Mouse (Mus musculus) stomach, embryonic 16.5 days (tissue): ENCODE results near the gene Olfr1109. TPM values are rescaled to one million over a fixed set of nuclear protein-coding genes. Genes with fewer than 3 reads are reported as not detected.

Experiments
- ATAC-seq: fragments of 200-750 bp; cut with Nextera tagmentation; 2 replicates; pipeline ENCODE4 v1.8.0; 2017; ENCODE audit warnings: moderate number of reproducible peaks, moderate TSS enrichment; ENCODE audit not compliant: insufficient read depth, low FRiP score
- H3K27ac ChIP-seq: fragments of 300-500 bp; sonication (generic); 2 replicates; pipeline ENCODE4 v1.5.1; 2014; ENCODE audit warnings: low read length
- H3K27me3 ChIP-seq: fragments of 300-500 bp; sonication (generic); 2 replicates; pipeline ENCODE4 v1.6.1; 2014; ENCODE audit warnings: low read length, control low read depth, mixed read lengths; ENCODE audit not compliant: control insufficient read depth, insufficient read depth
- H3K36me3 ChIP-seq: fragments of 300-500 bp; sonication (generic); 2 replicates; pipeline ENCODE4 v1.6.1; 2014; ENCODE audit warnings: low read length; ENCODE audit not compliant: control insufficient read depth, insufficient read depth
- H3K4me1 ChIP-seq: fragments of 300-500 bp; sonication (generic); 2 replicates; pipeline ENCODE4 v1.6.1; 2014; ENCODE audit warnings: low read length, control low read depth, mixed read lengths; ENCODE audit not compliant: control insufficient read depth, insufficient read depth
- H3K4me2 ChIP-seq: fragments of 300-500 bp; sonication (generic); 2 replicates; pipeline ENCODE4 v1.6.1; 2014; ENCODE audit warnings: low read depth, low read length, mixed read lengths
- H3K4me3 ChIP-seq: fragments of 300-500 bp; sonication (generic); replicated peaks from 2 replicates; pipeline ENCODE4 v1.5.1; 2014; ENCODE audit warnings: mild to moderate bottlenecking, low read length
- H3K9ac ChIP-seq: fragments of 300-500 bp; sonication (generic); 2 replicates; pipeline ENCODE4 v1.6.1; 2014; ENCODE audit warnings: low read length
- H3K9me3 ChIP-seq: fragments of 300-500 bp; sonication (generic); replicated peaks from 2 replicates; pipeline ENCODE4 v1.6.1; 2016; ENCODE audit warnings: low read length, control low read depth; ENCODE audit not compliant: control insufficient read depth
- WGBS: fragments of 180-500 bp; shearing (Covaris S2); extraction: QIAGEN DNeasy Blood & Tissue Kit; methylation state at CpG from one replicate; pipeline ENCODE4 v1.1.7; 2014; 5-methylcytosine and 5-hydroxymethylcytosine counted together
- polyA plus RNA-seq: library from polyadenylated mRNA; unstranded; fragments of >200 nt; fragmentation: Nextera tagmentation; extraction: Ambion mirVana; gene quantifications from 2 replicates; pipeline ENCODE4 v1.2.1, GENCODE M21; 2015

The Olfr1109 gene
- polyA plus RNA-seq = not detected in 2 replicates

DNA sequence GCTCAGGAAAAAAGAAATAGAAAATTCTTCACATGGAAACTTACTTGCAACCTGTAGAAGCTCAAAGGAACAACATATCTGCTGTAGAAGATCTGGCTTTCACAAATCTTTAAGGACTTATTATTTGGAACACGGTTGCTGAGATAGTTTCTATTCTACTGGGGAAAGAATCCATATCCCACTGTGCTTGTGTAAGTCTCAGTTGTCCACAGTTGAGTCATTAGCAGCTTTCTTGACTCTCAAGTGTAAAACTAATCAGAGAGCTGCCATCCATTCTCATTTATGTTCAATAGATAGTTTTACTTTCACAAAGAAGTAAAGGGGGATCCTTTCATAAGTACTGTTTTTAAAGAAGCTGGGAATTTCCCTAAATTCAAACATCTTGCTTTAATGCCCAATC, at the start of gene Olfr1109:
Olfr1109 (minus strand) TSS at position 101 of the 400 bp plus-strand sequence.
- 73% methylated on average over 1 of the region's 1 CpGs for WGBS
- no peak within 1 kb of the TSS for H3K27ac ChIP-seq
- no peaks in the 10 kb centered on the region for H3K27me3 ChIP-seq
- no peak within 1 kb of the TSS for H3K9ac ChIP-seq
- H3K36me3 ChIP-seq = no peaks in the 10 kb centered on the region
- H3K9me3 ChIP-seq = no peaks in the 10 kb centered on the region
- no peak within 1 kb of the TSS for H3K4me2 ChIP-seq
- H3K4me1 ChIP-seq = no peaks in the 10 kb centered on the region
- no peak within 1 kb of the TSS for H3K4me3 ChIP-seq
- ATAC-seq = no peak

- Histone ChIP-seq H3K27me3 (no peaks in the 10 kb centered on the region), H3K4me3 (no peak within 1 kb of the TSS), H3K4me2 (no peak within 1 kb of the TSS), H3K4me1 (no peaks in the 10 kb centered on the region), H3K9ac (no peak within 1 kb of the TSS), H3K27ac (no peak within 1 kb of the TSS), H3K9me3 (no peaks in the 10 kb centered on the region), H3K36me3 (no peaks in the 10 kb centered on the region)
- no peak for ATAC-seq
- 83% methylated on average over 1 of the region's 1 CpGs for whole genome bisulfite sequencing
These were observed 44.4 kb upstream of the Olfr1109 start, which contains the start of gene Olfr1110 for GRCm38 (mm10) chr2:87140200-87140599. Gene Olfr1110, minus strand, starts transcription at chr2:87140300.

DNA sequence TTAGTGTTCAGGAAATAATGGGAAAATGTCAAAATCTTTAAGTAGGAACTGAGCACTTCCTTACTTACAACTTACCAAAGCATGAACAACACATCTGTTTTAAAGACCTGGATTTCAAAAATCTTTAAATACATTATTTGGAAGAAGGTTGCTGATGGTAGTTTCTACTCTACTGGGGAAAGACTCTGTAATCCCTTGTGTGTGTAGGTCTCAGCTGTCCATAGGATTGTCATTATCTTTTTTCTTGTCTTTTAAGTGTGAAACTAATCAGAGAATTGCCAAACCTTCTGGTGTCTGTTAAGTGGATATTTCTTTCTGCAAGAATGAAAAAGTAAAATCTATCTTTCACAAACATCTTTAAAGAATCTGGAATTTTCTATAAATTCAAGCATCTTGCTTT, 18.7 kb upstream of the Olfr1109 start, which contains the start of gene Olfr259:
Olfr259 (minus strand) TSS at position 101 of the 400 bp plus-strand sequence.
- Histone ChIP-seq H3K27ac (no peak within 1 kb of the TSS), H3K4me1 (no peaks in the 10 kb centered on the region), H3K9ac (no peak within 1 kb of the TSS), H3K4me2 (no peak within 1 kb of the TSS), H3K9me3 (no peaks in the 10 kb centered on the region), H3K36me3 (no peaks in the 10 kb centered on the region), H3K4me3 (no peak within 1 kb of the TSS), H3K27me3 (no peaks in the 10 kb centered on the region)
- ATAC-seq = no peak

DNA sequence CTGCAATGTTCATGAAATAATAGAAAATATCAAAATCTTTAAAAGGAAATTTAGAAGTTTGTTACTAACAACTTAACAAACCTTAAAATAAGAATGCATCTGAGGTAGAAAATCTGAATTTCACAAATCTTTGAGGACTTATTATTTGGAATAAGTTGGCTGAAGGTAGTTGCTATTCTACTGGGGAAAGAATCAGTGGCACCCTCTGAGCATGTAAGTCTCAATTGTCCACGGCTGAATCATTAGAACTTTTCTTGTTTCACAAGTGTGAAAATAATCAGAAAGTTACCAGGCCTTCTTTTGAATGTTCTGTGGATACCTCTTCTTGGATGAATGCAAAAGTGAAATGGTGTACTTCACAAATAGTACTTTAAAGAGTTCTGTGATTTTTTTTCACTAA, 20.1 kb downstream of the Olfr1109 start, which contains the start of gene Olfr1107:
Olfr1107 (minus strand) TSS at position 101 of the 400 bp plus-strand sequence.
- 88% methylated on average over 1 of the region's 1 CpGs for WGBS
- Histone ChIP-seq H3K9ac (no peak within 1 kb of the TSS), H3K36me3 (no peaks in the 10 kb centered on the region), H3K4me3 (no peak within 1 kb of the TSS), H3K4me2 (no peak within 1 kb of the TSS), H3K4me1 (no peaks in the 10 kb centered on the region), H3K9me3 (no peaks in the 10 kb centered on the region), H3K27ac (no peak within 1 kb of the TSS), H3K27me3 (no peaks in the 10 kb centered on the region)
- ATAC-seq = no peak

- Histone ChIP-seq H3K27ac (no peak within 1 kb of the TSS), H3K9me3 (no peaks in the 10 kb centered on the region), H3K36me3 (no peaks in the 10 kb centered on the region), H3K4me3 (no peak within 1 kb of the TSS), H3K9ac (no peak within 1 kb of the TSS), H3K4me1 (no peaks in the 10 kb centered on the region), H3K27me3 (no peaks in the 10 kb centered on the region), H3K4me2 (no peak within 1 kb of the TSS)
- 67% methylated on average over 1 of the region's 1 CpGs for WGBS
- ATAC-seq = no peak
These were observed 43.6 kb downstream of the Olfr1109 start, which contains the start of gene Olfr1106 for GRCm38 (mm10) chr2:87052173-87052572. Gene Olfr1106, minus strand, starts transcription at chr2:87052273.

Other genes with a start within 250 kb of the Olfr1109 start
- gene Olfr1095, start 244.3 kb downstream of the Olfr1109 start, polyA plus RNA-seq = not detected in 2 replicates
- not detected in 2 replicates for gene Gm13723, start 221.2 kb downstream of the Olfr1109 start, polyA plus RNA-seq
- not detected in 2 replicates for gene Olfr1097, start 203.8 kb downstream of the Olfr1109 start, polyA plus RNA-seq
- not detected in 2 replicates for gene Olfr1098, start 171.5 kb downstream of the Olfr1109 start, polyA plus RNA-seq
- gene Olfr1099, start 135.3 kb downstream of the Olfr1109 start, polyA plus RNA-seq = not detected in 2 replicates
- gene Olfr1100, start 116.1 kb downstream of the Olfr1109 start, polyA plus RNA-seq = not detected in 2 replicates
- gene Olfr1101, start 104.8 kb downstream of the Olfr1109 start, polyA plus RNA-seq = not detected in 2 replicates
- gene Olfr1102, start 97.6 kb downstream of the Olfr1109 start, polyA plus RNA-seq = not detected in 2 replicates
- gene Olfr1104, start 68.9 kb downstream of the Olfr1109 start, polyA plus RNA-seq = not detected in 2 replicates
- gene Olfr1105, start 59.5 kb downstream of the Olfr1109 start, polyA plus RNA-seq = not detected in 2 replicates
- gene Olfr1106, start 43.7 kb downstream of the Olfr1109 start, polyA plus RNA-seq = not detected in 2 replicates
- gene Olfr1107, start 20.2 kb downstream of the Olfr1109 start, polyA plus RNA-seq = not detected in 2 replicates
- gene Olfr259, start 18.6 kb upstream of the Olfr1109 start, polyA plus RNA-seq = not detected in 2 replicates
- not detected in 2 replicates for gene Olfr1110, start 44.3 kb upstream of the Olfr1109 start, polyA plus RNA-seq
- not detected in 2 replicates for gene Olfr1111, start 56.6 kb upstream of the Olfr1109 start, polyA plus RNA-seq
- gene Olfr1112, start 91.8 kb upstream of the Olfr1109 start, polyA plus RNA-seq = not detected in 2 replicates
- not detected in 2 replicates for gene Olfr1113, start 113.0 kb upstream of the Olfr1109 start, polyA plus RNA-seq
- not detected in 2 replicates for gene Olfr1115, start 152.0 kb upstream of the Olfr1109 start, polyA plus RNA-seq
- gene Olfr1116, start 171.5 kb upstream of the Olfr1109 start, polyA plus RNA-seq = not detected in 2 replicates
- not detected in 2 replicates for gene Olfr1118, start 211.6 kb upstream of the Olfr1109 start, polyA plus RNA-seq